Mouse (Mus musculus) lung, embryonic 15.5 days (tissue): ENCODE measurements around the gene Gngt2. TPM values are rescaled to one million over a fixed set of nuclear protein-coding genes. Genes with fewer than 3 reads are reported as not detected.

ENCODE experiments used
- ATAC-seq: fragments of 200-750 bp; cut with Nextera tagmentation; 2 replicates; pipeline ENCODE4 v1.8.0; 2017; ENCODE audit warnings: moderate number of reproducible peaks, borderline replicate concordance; ENCODE audit not compliant: low FRiP score, low TSS enrichment; ENCODE audit errors: extremely low read depth
- H3K27ac ChIP-seq: fragments of 300-500 bp; sonication (generic); 2 replicates; pipeline ENCODE4 v1.5.1; 2015; ENCODE audit warnings: moderate library complexity, mild to moderate bottlenecking, inconsistent platforms
- H3K27me3 ChIP-seq: fragments of 300-500 bp; sonication (generic); 2 replicates; pipeline ENCODE4 v1.6.1; 2015; ENCODE audit warnings: inconsistent platforms
- H3K36me3 ChIP-seq: fragments of 300-500 bp; sonication (generic); 2 replicates; pipeline ENCODE4 v1.6.1; 2015; ENCODE audit warnings: inconsistent platforms
- H3K4me1 ChIP-seq: fragments of 300-500 bp; sonication (generic); 2 replicates; pipeline ENCODE4 v1.6.1; 2015; ENCODE audit warnings: inconsistent platforms
- H3K4me2 ChIP-seq: fragments of 300-500 bp; sonication (generic); 2 replicates; pipeline ENCODE4 v1.6.1; 2015; ENCODE audit warnings: inconsistent platforms, mild to moderate bottlenecking, moderate library complexity
- H3K4me3 ChIP-seq: fragments of 300-500 bp; sonication (generic); 2 replicates; pipeline ENCODE4 v1.5.1; 2015; ENCODE audit warnings: mild to moderate bottlenecking, inconsistent platforms
- H3K9ac ChIP-seq: fragments of 300-500 bp; sonication (generic); 2 replicates; pipeline ENCODE4 v1.6.1; 2015; ENCODE audit warnings: inconsistent platforms
- H3K9me3 ChIP-seq: fragments of 300-500 bp; sonication (generic); 2 replicates; pipeline ENCODE4 v1.6.1; 2016; ENCODE audit warnings: inconsistent platforms
- WGBS: fragments of 180-500 bp; shearing (Covaris S2); methylation state at CpG from one replicate; pipeline ENCODE4 v1.1.7; 2015; 5-methylcytosine and 5-hydroxymethylcytosine counted together
- polyA plus RNA-seq: library from polyadenylated mRNA; unstranded; fragments of >200 nt; fragmentation: Nextera tagmentation; extraction: Ambion mirVana; gene quantifications from 2 replicates; pipeline ENCODE4 v1.2.1, GENCODE M21; 2015

The Gngt2 gene
- polyA plus RNA-seq, 1 experiment from 2014 or later: 20.9 TPM

- WGBS: 10% methylated on average over 3 of the region's 3 CpGs
- no peak overlapping the region for H3K9ac ChIP-seq
These were observed 9.9 kb upstream of the Gngt2 start for GRCm38 (mm10) chr11:95827168-95827447.

DNA sequence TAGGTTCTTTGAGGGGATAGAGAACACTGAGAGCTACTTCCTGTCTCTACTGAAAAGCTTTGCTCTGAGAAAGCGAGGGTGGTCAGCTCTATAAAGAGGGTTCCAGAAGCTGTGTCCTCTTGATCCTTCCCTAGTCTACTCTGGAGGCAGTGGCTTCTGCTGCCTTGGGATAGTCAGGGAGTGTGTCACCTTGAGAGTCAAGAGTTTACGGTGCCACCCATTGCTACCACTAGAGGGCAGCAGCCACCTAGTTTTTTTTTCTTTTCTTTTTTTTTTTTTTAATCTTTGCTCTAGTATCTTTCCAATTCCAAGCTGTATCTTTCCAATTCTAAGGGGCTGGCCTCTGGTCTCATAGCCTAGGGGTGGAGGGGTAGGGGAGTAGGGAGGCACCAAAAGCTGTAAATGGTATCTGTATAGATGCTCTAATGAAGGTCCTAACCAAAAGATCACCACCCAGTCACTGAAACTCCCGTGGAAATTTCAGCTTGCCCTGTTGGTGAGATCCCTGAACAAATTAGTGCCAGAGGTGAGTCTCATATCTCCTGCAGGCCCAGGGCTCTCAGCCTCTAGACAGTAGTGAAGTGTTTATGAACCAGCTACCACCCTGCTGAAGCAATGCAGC lies 9.4 kb upstream of the Gngt2 start:
- Histone ChIP-seq H3K4me3 (no peak overlapping the region), H3K4me1 (peaks cover 37% of the 10 kb centered on the region), H3K9me3 (no peaks in the 10 kb centered on the region), H3K36me3 (no peaks in the 10 kb centered on the region), H3K27me3 (peaks cover 81% of the 10 kb centered on the region), H3K4me2 (no peak overlapping the region), H3K27ac (no peak overlapping the region), H3K9ac (no peak overlapping the region)
- WGBS: 13% methylated on average over 3 of the region's 3 CpGs
- no peak for ATAC-seq

More at GRCm38 (mm10) chr11:95827168-95827447, 9.9 kb upstream of the Gngt2 start:
- Histone ChIP-seq H3K4me2 (no peak overlapping the region), H3K9me3 (no peaks in the 10 kb centered on the region), H3K4me3 (no peak overlapping the region), H3K27me3 (peaks cover 76% of the 10 kb centered on the region), H3K4me1 (peaks cover 36% of the 10 kb centered on the region), H3K27ac (no peak overlapping the region), H3K36me3 (no peaks in the 10 kb centered on the region)
- ATAC-seq: no peak

- H3K27me3 ChIP-seq: peaks cover 83% of the 10 kb centered on the region
- 55% methylated on average over 11 of the region's 11 CpGs for WGBS
- peaks cover 40% of the 10 kb centered on the region for H3K4me1 ChIP-seq
- H3K9me3 ChIP-seq: no peaks in the 10 kb centered on the region
- no peaks in the 10 kb centered on the region for H3K36me3 ChIP-seq
- H3K27ac ChIP-seq: no peak overlapping the region
- no peak overlapping the region for H3K4me2 ChIP-seq
- ATAC-seq: no peak
- H3K9ac ChIP-seq: no peak overlapping the region
- H3K4me3 ChIP-seq: no peak overlapping the region
These were observed 8.6 kb upstream of the Gngt2 start for GRCm38 (mm10) chr11:95828181-95828964.

DNA sequence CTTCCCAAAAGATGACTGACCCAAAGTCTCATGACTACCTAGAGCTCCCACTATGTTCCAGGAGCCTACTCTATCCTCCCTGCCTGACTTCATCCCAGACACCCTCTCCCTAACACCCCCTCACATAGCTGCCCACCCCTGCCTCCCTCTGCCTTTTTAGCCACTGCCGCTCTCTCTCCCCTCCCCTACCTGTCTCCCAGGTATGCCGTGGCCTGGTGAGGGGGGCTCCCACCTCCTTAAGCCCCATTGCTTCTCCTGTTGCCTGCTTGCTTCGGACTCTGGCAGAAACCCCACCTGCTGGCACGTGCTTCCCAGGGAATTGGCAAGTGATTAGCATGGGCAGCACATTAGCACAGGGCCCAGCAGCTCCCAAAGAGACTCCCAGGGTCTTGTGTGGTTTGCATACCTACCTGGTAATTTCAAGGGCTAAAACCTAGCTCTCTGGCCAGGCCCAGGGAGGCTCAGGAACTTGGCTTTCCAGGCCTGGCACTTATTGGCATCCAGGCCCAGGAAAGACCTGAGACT lies 7.4 kb upstream of the Gngt2 start:
- Histone ChIP-seq H3K27me3 (peaks cover 92% of the 10 kb centered on the region), H3K4me1 (peaks cover 47% of the 10 kb centered on the region), H3K27ac (no peak overlapping the region), H3K9me3 (no peaks in the 10 kb centered on the region), H3K4me3 (peak overlapping the region; percentile 31; the same call in 1 of the 2 replicates), H3K36me3 (no peaks in the 10 kb centered on the region), H3K4me2 (peak overlapping the region; percentile 60; the same call in 1 of the 2 replicates), H3K9ac (no peak overlapping the region)
- ATAC-seq: no peak
- WGBS: 29% methylated on average over 4 of the region's 4 CpGs

- no peak overlapping the region for H3K27ac ChIP-seq
- H3K9me3 ChIP-seq: no peaks in the 10 kb centered on the region
- no peak for ATAC-seq
- H3K27me3 ChIP-seq: peaks cover 90% of the 10 kb centered on the region
- WGBS: 2% methylated on average over 80 of the region's 80 CpGs
- no peaks in the 10 kb centered on the region for H3K36me3 ChIP-seq
- H3K4me2 ChIP-seq: peak overlapping the region; percentile 60
- 0 out of 2 replicates have a peak overlapping the region, but pooled peaks have one; percentile 13 for H3K9ac ChIP-seq
- peak overlapping the region; percentile 31 for H3K4me3 ChIP-seq
- H3K4me1 ChIP-seq: peaks cover 50% of the 10 kb centered on the region
These were observed 6.4 kb upstream of the Gngt2 start for GRCm38 (mm10) chr11:95830411-95831275.

GRCm38 (mm10) chr11:95831276-95831619 lies 5.8 kb upstream of the Gngt2 start:
- peaks cover 56% of the 10 kb centered on the region for H3K4me1 ChIP-seq
- WGBS: 5% methylated on average over 10 of the region's 10 CpGs
- 0 out of 2 replicates have a peak overlapping the region, but pooled peaks have one; percentile 13 for H3K9ac ChIP-seq
- peaks cover 87% of the 10 kb centered on the region for H3K27me3 ChIP-seq
- no peaks in the 10 kb centered on the region for H3K36me3 ChIP-seq
- H3K4me2 ChIP-seq: peak overlapping the region; percentile 60
- no peaks in the 10 kb centered on the region for H3K9me3 ChIP-seq
- H3K4me3 ChIP-seq: peak overlapping the region; percentile 31
- H3K27ac ChIP-seq: no peak overlapping the region
- no peak for ATAC-seq

GRCm38 (mm10) chr11:95831641-95832040 lies 5.4 kb upstream of the Gngt2 start:
- peaks cover 83% of the 10 kb centered on the region for H3K27me3 ChIP-seq
- ATAC-seq: no peak
- peak overlapping the region; percentile 31 for H3K4me3 ChIP-seq
- H3K4me1 ChIP-seq: peaks cover 60% of the 10 kb centered on the region
- no peaks in the 10 kb centered on the region for H3K9me3 ChIP-seq
- WGBS: 7% methylated on average over 15 of the region's 15 CpGs
- peak overlapping the region; percentile 60 for H3K4me2 ChIP-seq
- H3K36me3 ChIP-seq: no peaks in the 10 kb centered on the region
- H3K27ac ChIP-seq: no peak overlapping the region
- no peak overlapping the region for H3K9ac ChIP-seq

- Histone ChIP-seq H3K9ac (no peak overlapping the region), H3K36me3 (no peaks in the 10 kb centered on the region), H3K9me3 (no peaks in the 10 kb centered on the region), H3K4me3 (no peak overlapping the region), H3K27me3 (peaks cover 76% of the 10 kb centered on the region), H3K4me1 (peaks cover 68% of the 10 kb centered on the region), H3K27ac (no peak overlapping the region), H3K4me2 (no peak overlapping the region)
- WGBS: 44% methylated on average over 18 of the region's 18 CpGs
- ATAC-seq: no peak
These were observed 4.6 kb upstream of the Gngt2 start for GRCm38 (mm10) chr11:95832129-95833005.

- Histone ChIP-seq H3K36me3 (no peaks in the 10 kb centered on the region), H3K9me3 (no peaks in the 10 kb centered on the region), H3K27me3 (peaks cover 71% of the 10 kb centered on the region), H3K4me3 (no peak overlapping the region), H3K27ac (no peak overlapping the region), H3K4me1 (peaks cover 75% of the 10 kb centered on the region), H3K9ac (no peak overlapping the region), H3K4me2 (peak overlapping the region; percentile 42; the same call in 1 of the 2 replicates)
- ATAC-seq: no peak
- 34% methylated on average over 8 of the region's 8 CpGs for WGBS
These were observed 3.9 kb upstream of the Gngt2 start for GRCm38 (mm10) chr11:95833006-95833570.

DNA sequence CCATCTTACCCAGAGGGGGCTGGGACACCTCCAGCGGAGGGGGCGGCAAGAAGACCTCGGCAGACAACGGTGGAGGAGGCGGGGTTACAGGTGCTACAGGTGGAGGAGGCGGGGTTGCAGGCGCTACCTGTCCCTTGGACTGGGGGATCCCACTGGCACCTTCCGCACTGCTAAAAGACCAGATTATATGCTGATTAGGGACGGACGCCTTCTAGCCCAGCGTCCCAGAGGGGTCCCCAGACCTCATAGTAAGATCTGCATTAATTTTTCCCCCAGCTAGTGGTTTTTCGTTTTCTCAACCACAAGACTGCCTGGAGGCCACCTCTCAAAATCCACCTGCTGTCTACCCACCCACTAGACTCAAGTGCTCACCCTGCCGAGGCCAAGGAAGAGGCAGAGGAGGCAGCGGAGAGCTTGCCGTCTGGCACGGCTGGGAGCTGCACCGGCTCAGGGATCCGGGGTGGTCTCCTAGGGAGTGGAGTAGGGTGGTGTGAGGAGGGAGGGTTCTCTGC lies 3.3 kb upstream of the Gngt2 start:
- Histone ChIP-seq H3K27ac (peak overlapping the region; percentile 5; the same call in 1 of the 2 replicates), H3K9me3 (no peaks in the 10 kb centered on the region), H3K4me1 (peaks cover 80% of the 10 kb centered on the region), H3K36me3 (no peaks in the 10 kb centered on the region), H3K4me2 (peak overlapping the region; percentile 42), H3K27me3 (peaks cover 65% of the 10 kb centered on the region), H3K4me3 (no peak overlapping the region), H3K9ac (no peak overlapping the region)
- WGBS: 16% methylated on average over 18 of the region's 18 CpGs
- 0 out of 2 replicates have a peak, but pooled peaks have one; percentile 7 for ATAC-seq
